11 mouse cellular contexts compared by ENCODE assay signal in genomic region chr7:89115633-89116032, GRCm38 (mm10).
A peak's percentile ranks its signal among the peaks of the same experiment; 100 is the strongest.
DNase-seq lines count a peak whose midpoint lies in the region; ATAC-seq and TF ChIP-seq lines count a peak whose summit lies in the region.
"Had no signal": no experiment of that assay in that cellular context is flagged by ENCODE, and none has a peak within 500 bp of the region (broad histone marks: within the 10 kb centered on the region; RNA-seq: fewer than 3 reads in every experiment).

No protein-coding gene starts in this region.

- no peak for TF ChIP-seq POLR2A in liver, adult 2 months (IDR thresholded peaks at IDR 0.05; ENCODE audit: extremely low read depth, insufficient read depth, low read length)

- no peaks in the 10 kb centered on the region for H3K27me3 ChIP-seq in liver, adult 2 months (ENCODE audit: control insufficient read depth, insufficient read depth, low read length)
- H3K27me3 ChIP-seq in heart, embryonic 15.5 days, result no peaks in the 10 kb centered on the region
- H3K27me3 ChIP-seq in kidney, postnatal 0 days (ENCODE audit: insufficient read depth, low read length), result no peaks in the 10 kb centered on the region
- no peaks in the 10 kb centered on the region for H3K27me3 ChIP-seq in hindbrain, embryonic 16.5 days (replicated peaks; ENCODE audit: control insufficient read depth, insufficient read depth, low read length)
- H3K27me3 ChIP-seq: embryonic facial prominence, embryonic 13.5 days; limb, embryonic 12.5 days had no signal

- no peak overlapping the region for H3K27ac ChIP-seq in liver, adult 2 months (replicated peaks; ENCODE audit: insufficient read depth, low read depth, low read length)
- H3K27ac ChIP-seq in heart, embryonic 15.5 days, result peak overlapping the region; percentile 79
- H3K27ac ChIP-seq in kidney, postnatal 0 days, result peak overlapping the region; percentile 64
- H3K27ac ChIP-seq in hindbrain, embryonic 16.5 days (ENCODE audit: low read depth, low read length), result no peak overlapping the region
- H3K27ac ChIP-seq: embryonic facial prominence, embryonic 13.5 days; hindbrain, embryonic 10.5 days; limb, embryonic 12.5 days had no signal

- H3K4me3 ChIP-seq in liver, adult 2 months (ENCODE audit: insufficient read depth, low read depth, low read length), result no peak overlapping the region
- no peak overlapping the region for H3K4me3 ChIP-seq in heart, embryonic 15.5 days
- H3K4me3 ChIP-seq in kidney, postnatal 0 days (replicated peaks; ENCODE audit: low read depth, low read length), result no peak overlapping the region
- H3K4me3 ChIP-seq in hindbrain, embryonic 16.5 days (ENCODE audit: low read length), result no peak overlapping the region
- H3K4me3 ChIP-seq: embryonic facial prominence, embryonic 13.5 days; hindbrain, embryonic 10.5 days; limb, embryonic 12.5 days had no signal

- H3K4me1 ChIP-seq in liver, adult 2 months (ENCODE audit: control insufficient read depth, insufficient read depth, low read length), result peaks cover 3% of the 10 kb centered on the region; the same call in 1 of the 2 replicates
- H3K4me1 ChIP-seq in heart, embryonic 15.5 days (replicated peaks), result no peaks in the 10 kb centered on the region
- H3K4me1 ChIP-seq in kidney, postnatal 0 days (replicated peaks; ENCODE audit: insufficient read depth, low read length), result no peaks in the 10 kb centered on the region
- H3K4me1 ChIP-seq in hindbrain, embryonic 16.5 days (ENCODE audit: control insufficient read depth, insufficient read depth, low read depth, low read length), result no peaks in the 10 kb centered on the region
- H3K4me1 ChIP-seq: embryonic facial prominence, embryonic 13.5 days; hindbrain, embryonic 10.5 days; limb, embryonic 12.5 days had no signal

- no peaks in the 10 kb centered on the region for H3K36me3 ChIP-seq in liver, adult 2 months (ENCODE audit: control insufficient read depth, insufficient read depth, low read length)
- H3K36me3 ChIP-seq in heart, embryonic 15.5 days, result no peaks in the 10 kb centered on the region
- no peaks in the 10 kb centered on the region for H3K36me3 ChIP-seq in kidney, postnatal 0 days (ENCODE audit: insufficient read depth, low read length)
- no peaks in the 10 kb centered on the region for H3K36me3 ChIP-seq in hindbrain, embryonic 16.5 days (ENCODE audit: control insufficient read depth, insufficient read depth, low read length)
- H3K36me3 ChIP-seq: embryonic facial prominence, embryonic 13.5 days; hindbrain, embryonic 10.5 days; limb, embryonic 12.5 days had no signal

- H3K4me2 ChIP-seq in heart, embryonic 15.5 days, result no peak overlapping the region
- no peak overlapping the region for H3K4me2 ChIP-seq in kidney, postnatal 0 days (ENCODE audit: low read length)
- no peak overlapping the region for H3K4me2 ChIP-seq in hindbrain, embryonic 16.5 days (ENCODE audit: low read length)
- H3K4me2 ChIP-seq: embryonic facial prominence, embryonic 13.5 days; limb, embryonic 12.5 days had no signal

- TF ChIP-seq CTCF in liver, adult 2 months (IDR thresholded peaks at IDR 0.05; ENCODE audit: low read depth, low read length), result no peak
- no peak for TF ChIP-seq CTCF in kidney, postnatal 0 days (IDR thresholded peaks at IDR 0.05; ENCODE audit: low read depth)

- H3K9ac ChIP-seq in liver, adult 2 months (ENCODE audit: low read depth, low read length), result no peak overlapping the region
- H3K9ac ChIP-seq in heart, embryonic 15.5 days, result no peak overlapping the region
- H3K9ac ChIP-seq in kidney, postnatal 0 days (ENCODE audit: low read depth, low read length), result no peak overlapping the region
- H3K9ac ChIP-seq in hindbrain, embryonic 16.5 days (ENCODE audit: low read depth, low read length), result no peak overlapping the region
- H3K9ac ChIP-seq: embryonic facial prominence, embryonic 13.5 days; limb, embryonic 12.5 days had no signal

- ATAC-seq in heart, embryonic 15.5 days (replicated peaks; ENCODE audit: insufficient number of reproducible peaks, insufficient read depth, low FRiP score, low read depth), result peak; percentile 72
- no peak for ATAC-seq in kidney, postnatal 0 days (replicated peaks; ENCODE audit: low FRiP score, low read depth)
- ATAC-seq in megakaryocyte progenitor cell, adult 5-6 weeks (replicated peaks; ENCODE audit: poor library complexity), result peak; percentile 52
- ATAC-seq in frontal cortex, adult (ENCODE audit: low TSS enrichment), result no peak
- no peak for ATAC-seq in hindbrain, embryonic 16.5 days

- DNase-seq in liver, adult 2 months (ENCODE audit: extremely low read depth, low read depth, low spot score), result peak; percentile 12
- no peak for DNase-seq in liver
- DNase-seq in kidney, postnatal 0 days (ENCODE audit: low spot score), result peak; percentile 45
- no peak for DNase-seq in layer of hippocampus, postnatal 25 days (ENCODE audit: extremely low spot score in 1 of 2, low spot score in 1 of 2)

- H3K9me3 ChIP-seq in heart, embryonic 15.5 days (replicated peaks), result no peaks in the 10 kb centered on the region
- H3K9me3 ChIP-seq in kidney, postnatal 0 days (replicated peaks; ENCODE audit: low read length), result no peaks in the 10 kb centered on the region
- no peaks in the 10 kb centered on the region for H3K9me3 ChIP-seq in hindbrain, embryonic 16.5 days (ENCODE audit: control insufficient read depth, low read length)
- H3K9me3 ChIP-seq: embryonic facial prominence, embryonic 13.5 days; hindbrain, embryonic 10.5 days; limb, embryonic 12.5 days had no signal

- no peaks in the 10 kb centered on the region for H3K79me2 ChIP-seq in liver, adult 2 months (ENCODE audit: control insufficient read depth, insufficient read depth, low read length)

- WGBS in liver, adult 2 months, result 60% methylated on average over 3 of the region's 3 CpGs
- 68% methylated on average over 3 of the region's 3 CpGs for WGBS in heart, embryonic 15.5 days
- WGBS in kidney, postnatal 0 days, result 74% methylated on average over 3 of the region's 3 CpGs
- 86% methylated on average over 3 of the region's 3 CpGs for WGBS in hindbrain, embryonic 16.5 days

Comparison
In these comparisons a context has a peak if more than half of its experiments do, and no peak if none do; other contexts are left out.
1. DNase-seq: peak in liver, adult 2 months (single experiment) and kidney, postnatal 0 days (single experiment); none in liver (single experiment) and layer of hippocampus, postnatal 25 days (0 of 2).
2. H3K27ac ChIP-seq: peak in heart, embryonic 15.5 days (single experiment) and kidney, postnatal 0 days (single experiment); none in liver, adult 2 months (single experiment) and hindbrain, embryonic 16.5 days (single experiment).
3. ATAC-seq: peak in heart, embryonic 15.5 days (single experiment) and megakaryocyte progenitor cell, adult 5-6 weeks (single experiment); none in kidney, postnatal 0 days (single experiment), frontal cortex, adult (single experiment) and hindbrain, embryonic 16.5 days (single experiment).